In the genomic region with DNA sequence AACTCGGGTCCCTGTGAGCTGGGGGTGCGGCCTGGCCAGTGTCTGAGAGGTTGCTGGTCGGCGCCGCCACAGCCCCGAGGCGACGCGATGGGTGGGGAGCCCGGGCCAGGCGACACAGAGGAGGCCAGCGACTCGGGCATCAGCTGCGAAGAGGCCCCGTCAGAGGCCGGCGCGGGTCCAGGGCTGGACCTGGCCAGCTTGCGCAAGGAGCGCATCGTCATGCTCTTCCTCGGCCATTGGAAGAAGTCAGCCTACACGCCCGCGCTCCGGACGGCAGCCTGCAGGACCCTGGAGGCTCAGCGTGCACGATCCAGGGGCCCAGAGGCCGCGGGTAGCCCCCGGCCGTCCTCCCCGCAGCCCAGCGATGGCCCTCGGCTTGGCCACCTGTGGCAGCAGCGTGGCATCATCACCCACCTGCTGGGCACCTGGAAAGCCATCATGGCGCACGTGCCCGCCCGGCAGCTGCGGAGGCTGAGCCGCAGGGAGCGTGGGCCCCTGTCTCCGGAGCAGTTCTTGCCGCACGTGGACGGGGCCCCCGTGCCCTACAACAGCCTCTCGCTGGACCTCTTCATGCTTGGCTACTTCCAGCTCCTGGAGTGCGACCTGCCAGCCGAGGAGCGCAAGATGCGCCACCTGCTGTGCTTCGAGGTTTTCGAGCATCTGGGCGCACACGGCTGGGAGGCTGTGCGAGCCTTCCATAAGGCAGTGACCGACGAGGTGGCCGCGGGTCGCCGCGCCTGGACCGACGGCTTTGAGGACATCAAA, we compare ENCODE assay signal across 9 mouse cellular contexts. TPM values are rescaled to one million over a fixed set of nuclear protein-coding genes. Genes with fewer than 3 reads are reported as not detected.
DNase-seq lines count a peak whose midpoint lies in the region; ATAC-seq and TF ChIP-seq lines count a peak whose summit lies in the region.
"Had no signal": no experiment of that assay in that cellular context is flagged by ENCODE, and none has a peak within 500 bp of the region (broad histone marks: within the 10 kb centered on the region; RNA-seq: fewer than 3 reads in every experiment).

No protein-coding gene starts in this region.

- H3K27ac ChIP-seq in left cerebral cortex, adult 2 months = no peak overlapping the region
- H3K27ac ChIP-seq in embryonic facial prominence, embryonic 12.5 days = no peak overlapping the region
- no peak overlapping the region for H3K27ac ChIP-seq in hindbrain, embryonic 11.5 days (ENCODE audit: low read depth, low read length)
- H3K27ac ChIP-seq in limb, embryonic 13.5 days = no peak overlapping the region
- H3K27ac ChIP-seq in stomach, embryonic 15.5 days = no peak overlapping the region
- H3K27ac ChIP-seq: macrophage had no signal

- 4% methylated on average over 67 of the region's 68 CpGs for WGBS in embryonic facial prominence, embryonic 12.5 days
- WGBS in hindbrain, embryonic 11.5 days = 4% methylated on average over 66 of the region's 68 CpGs
- WGBS in limb, embryonic 13.5 days = 4% methylated on average over 68 of the region's 68 CpGs
- 3% methylated on average over 68 of the region's 68 CpGs for WGBS in stomach, embryonic 15.5 days

- peak in 1 of 2 experiments; percentile 26 for DNase-seq in left cerebral cortex, adult 2 months (ENCODE audit: extremely low spot score in 1 of 2, low spot score in 2 of 2)
- no peak for DNase-seq in left cerebral cortex, adult 11 months (ENCODE audit: low spot score)
- DNase-seq in hindbrain, embryonic 11.5 days (ENCODE audit: low spot score) = peak; percentile 36
- no peak for DNase-seq in frontal cortex, postnatal 10 days (ENCODE audit: low spot score in 2 of 2)
- no peak for DNase-seq in B cell, adult 2 months

- no peaks in the 10 kb centered on the region for H3K36me3 ChIP-seq in embryonic facial prominence, embryonic 12.5 days
- no peaks in the 10 kb centered on the region for H3K36me3 ChIP-seq in hindbrain, embryonic 11.5 days (ENCODE audit: control insufficient read depth, insufficient read depth, low read length)
- H3K36me3 ChIP-seq in limb, embryonic 13.5 days = no peaks in the 10 kb centered on the region
- H3K36me3 ChIP-seq in stomach, embryonic 15.5 days = no peaks in the 10 kb centered on the region

- peak overlapping the region; percentile 56 for H3K4me2 ChIP-seq in embryonic facial prominence, embryonic 12.5 days (replicated peaks)
- H3K4me2 ChIP-seq in hindbrain, embryonic 11.5 days (replicated peaks; ENCODE audit: low read depth, low read length) = peak overlapping the region; percentile 53
- peak overlapping the region; percentile 63 for H3K4me2 ChIP-seq in limb, embryonic 13.5 days (replicated peaks)
- H3K4me2 ChIP-seq in stomach, embryonic 15.5 days = peak overlapping the region; percentile 53

- H3K27me3 ChIP-seq in embryonic facial prominence, embryonic 12.5 days = peaks cover 61% of the 10 kb centered on the region
- H3K27me3 ChIP-seq in hindbrain, embryonic 11.5 days (ENCODE audit: control insufficient read depth, insufficient read depth, low read length) = peaks cover 40% of the 10 kb centered on the region
- peaks cover 74% of the 10 kb centered on the region for H3K27me3 ChIP-seq in limb, embryonic 13.5 days
- H3K27me3 ChIP-seq in stomach, embryonic 15.5 days (replicated peaks) = peaks cover 44% of the 10 kb centered on the region

- intact Hi-C loops in left cerebral cortex, adult 2 months (cut with DNase I) = loop anchor here (10.0 kb wide), 1 partner anchor 420 kb away; no protein-coding TSS in a partner anchor

- H3K9ac ChIP-seq in embryonic facial prominence, embryonic 12.5 days = no peak overlapping the region
- no peak overlapping the region for H3K9ac ChIP-seq in hindbrain, embryonic 11.5 days (ENCODE audit: low read depth, low read length)
- H3K9ac ChIP-seq in limb, embryonic 13.5 days = peak overlapping the region; percentile 27; the same call in 1 of the 2 replicates
- no peak overlapping the region for H3K9ac ChIP-seq in stomach, embryonic 15.5 days

- peak; percentile 11 for TF ChIP-seq CTCF in left cerebral cortex, adult 2 months (IDR thresholded peaks at IDR 0.05)

- peaks cover 10% of the 10 kb centered on the region for H3K4me1 ChIP-seq in embryonic facial prominence, embryonic 12.5 days
- peaks cover 10% of the 10 kb centered on the region for H3K4me1 ChIP-seq in hindbrain, embryonic 11.5 days (replicated peaks; ENCODE audit: control insufficient read depth, insufficient read depth, low read length)
- H3K4me1 ChIP-seq in limb, embryonic 13.5 days = peaks cover 12% of the 10 kb centered on the region
- peaks cover 11% of the 10 kb centered on the region for H3K4me1 ChIP-seq in stomach, embryonic 15.5 days

- H3K4me3 ChIP-seq in left cerebral cortex, adult 2 months = peak overlapping the region; percentile 31
- H3K4me3 ChIP-seq in embryonic facial prominence, embryonic 12.5 days = peak overlapping the region; percentile 31
- peak overlapping the region; percentile 26 for H3K4me3 ChIP-seq in hindbrain, embryonic 11.5 days (ENCODE audit: low read depth, low read length)
- H3K4me3 ChIP-seq in limb, embryonic 13.5 days = peak overlapping the region; percentile 32
- H3K4me3 ChIP-seq in stomach, embryonic 15.5 days (replicated peaks) = peak overlapping the region; percentile 23

- no peak for ATAC-seq in embryonic facial prominence, embryonic 12.5 days (ENCODE audit: insufficient number of reproducible peaks, insufficient read depth, low FRiP score, low TSS enrichment)
- peak; percentile 48; the same call in 1 of the 2 replicates for ATAC-seq in hindbrain, embryonic 11.5 days (ENCODE audit: low FRiP score)
- ATAC-seq in limb, embryonic 13.5 days (ENCODE audit: low FRiP score, low read depth) = no peak
- ATAC-seq in stomach, embryonic 15.5 days (ENCODE audit: insufficient read depth, low FRiP score, low read depth) = peak; percentile 17; the same call in 1 of the 2 replicates

- H3K9me3 ChIP-seq in embryonic facial prominence, embryonic 12.5 days = no peaks in the 10 kb centered on the region
- H3K9me3 ChIP-seq in hindbrain, embryonic 11.5 days (ENCODE audit: control insufficient read depth, low read length) = no peaks in the 10 kb centered on the region
- no peaks in the 10 kb centered on the region for H3K9me3 ChIP-seq in limb, embryonic 13.5 days
- H3K9me3 ChIP-seq in stomach, embryonic 15.5 days = no peaks in the 10 kb centered on the region

RNA-seq across cellular contexts. Expression of a gene that starts 5.7 kb away (rescaled TPM):
- under 1 TPM in 1 of 2 experiments, not detected in 1; 0.14 TPM for total RNA-seq in left cerebral cortex, adult 2 months (2021)
- 0.46 and 1.3 TPM in 2 replicates for polyA plus RNA-seq in embryonic facial prominence, embryonic 12.5 days (2016; fragmentation: Nextera tagmentation; extraction: Ambion mirVana)
- 0.06 and 0.33 TPM in 2 replicates for polyA plus RNA-seq in hindbrain, embryonic 11.5 days (2014; fragmentation: Nextera tagmentation; extraction: Ambion mirVana)
- polyA plus RNA-seq in limb, embryonic 13.5 days (2015; fragmentation: Nextera tagmentation; extraction: Ambion mirVana) = 1.6 and 1.8 TPM in 2 replicates
- polyA plus RNA-seq in stomach, embryonic 15.5 days (2015; fragmentation: Nextera tagmentation; extraction: Ambion mirVana) = 0.55 and 0.63 TPM in 2 replicates
- polyA plus RNA-seq: macrophage had no signal

RNA-seq across cellular contexts. Expression of a gene that starts 21.1 kb away (rescaled TPM):
- under 1 TPM; 0.16 to 0.38 TPM for total RNA-seq in left cerebral cortex, adult 2 months (2021)
- 1.7 and 1.8 TPM in 2 replicates for polyA plus RNA-seq in embryonic facial prominence, embryonic 12.5 days (2016; fragmentation: Nextera tagmentation; extraction: Ambion mirVana)
- 0.68 and 1.0 TPM in 2 replicates for polyA plus RNA-seq in hindbrain, embryonic 11.5 days (2014; fragmentation: Nextera tagmentation; extraction: Ambion mirVana)
- polyA plus RNA-seq in limb, embryonic 13.5 days (2015; fragmentation: Nextera tagmentation; extraction: Ambion mirVana) = 2.0 and 2.1 TPM in 2 replicates
- 3.2 and 3.7 TPM in 2 replicates for polyA plus RNA-seq in stomach, embryonic 15.5 days (2015; fragmentation: Nextera tagmentation; extraction: Ambion mirVana)
- polyA plus RNA-seq: macrophage had no signal

RNA-seq across cellular contexts. Expression of a gene that starts 23.2 kb away (rescaled TPM):
- total RNA-seq in left cerebral cortex, adult 2 months (2021) = under 1 TPM; 0.25 to 0.30 TPM
- polyA plus RNA-seq in embryonic facial prominence, embryonic 12.5 days (2016; fragmentation: Nextera tagmentation; extraction: Ambion mirVana) = 0.18 and 0.23 TPM in 2 replicates
- polyA plus RNA-seq in hindbrain, embryonic 11.5 days (2014; fragmentation: Nextera tagmentation; extraction: Ambion mirVana) = 0.03 TPM in 2 replicates
- 0.04 and 0.05 TPM in 2 replicates for polyA plus RNA-seq in limb, embryonic 13.5 days (2015; fragmentation: Nextera tagmentation; extraction: Ambion mirVana)
- polyA plus RNA-seq in stomach, embryonic 15.5 days (2015; fragmentation: Nextera tagmentation; extraction: Ambion mirVana) = 0.04 TPM in 1 of 2 replicates, not detected in the other
- polyA plus RNA-seq: macrophage had no signal

RNA-seq across cellular contexts. Expression of a gene that starts 47.0 kb away (rescaled TPM):
- total RNA-seq in left cerebral cortex, adult 2 months (2021) = 10 to 100 TPM; 18.3 to 20.0 TPM
- polyA plus RNA-seq in embryonic facial prominence, embryonic 12.5 days (2016; fragmentation: Nextera tagmentation; extraction: Ambion mirVana) = 12.3 and 14.2 TPM in 2 replicates
- 12.0 and 13.8 TPM in 2 replicates for polyA plus RNA-seq in hindbrain, embryonic 11.5 days (2014; fragmentation: Nextera tagmentation; extraction: Ambion mirVana)
- polyA plus RNA-seq in limb, embryonic 13.5 days (2015; fragmentation: Nextera tagmentation; extraction: Ambion mirVana) = 11.9 and 14.0 TPM in 2 replicates
- 18.3 and 19.8 TPM in 2 replicates for polyA plus RNA-seq in stomach, embryonic 15.5 days (2015; fragmentation: Nextera tagmentation; extraction: Ambion mirVana)

RNA-seq across cellular contexts. Expression of a gene that starts 53.5 kb away (rescaled TPM):
- total RNA-seq in left cerebral cortex, adult 2 months (2021) = 10 to 100 TPM; 59.8 to 64.8 TPM
- 171 and 174 TPM in 2 replicates for polyA plus RNA-seq in embryonic facial prominence, embryonic 12.5 days (2016; fragmentation: Nextera tagmentation; extraction: Ambion mirVana)
- 172 TPM in 2 replicates for polyA plus RNA-seq in hindbrain, embryonic 11.5 days (2014; fragmentation: Nextera tagmentation; extraction: Ambion mirVana)
- polyA plus RNA-seq in limb, embryonic 13.5 days (2015; fragmentation: Nextera tagmentation; extraction: Ambion mirVana) = 163 and 172 TPM in 2 replicates
- polyA plus RNA-seq in stomach, embryonic 15.5 days (2015; fragmentation: Nextera tagmentation; extraction: Ambion mirVana) = 119 and 128 TPM in 2 replicates

Comparison
In these comparisons a context has a peak if more than half of its experiments do, and no peak if none do; other contexts are left out.
1. ATAC-seq: peak in hindbrain, embryonic 11.5 days (single experiment) and stomach, embryonic 15.5 days (single experiment); none in embryonic facial prominence, embryonic 12.5 days (single experiment) and limb, embryonic 13.5 days (single experiment).
2. Peak in every context shown above with its lines, with median percentiles within 50 percentile points of each other: H3K4me3 ChIP-seq and H3K4me2 ChIP-seq.